Mouse (Mus musculus): ENCODE data around the gene Mcm5. TPM values are rescaled to one million over a fixed set of nuclear protein-coding genes. Genes with fewer than 3 reads are reported as not detected.

The Mcm5 gene
- polyA plus RNA-seq, 1 experiment = 7.7 TPM

GRCm38 (mm10) chr8:75127406-75127805, 18.0 kb downstream of the Mcm5 start:
- Histone ChIP-seq H3K4me1 (ENCODE audit: control insufficient read depth, insufficient read depth, low read length) (no peaks in the 10 kb centered on the region), H3K4me3 (ENCODE audit: insufficient read depth, low read length) (no peak overlapping the region), H3K27ac (ENCODE audit: insufficient read depth, low read length) (no peak overlapping the region)
- TF ChIP-seq CTCF (IDR thresholded peaks at IDR 0.05; ENCODE audit: extremely low read depth, insufficient read depth, low read length) (no peak), POLR2A (IDR thresholded peaks at IDR 0.05; ENCODE audit: extremely low read depth, insufficient read depth, low read length) (no peak)

GRCm38 (mm10) chr8:75132485-75132884, 23.1 kb downstream of the Mcm5 start:
- Histone ChIP-seq H3K27ac (ENCODE audit: insufficient read depth, low read length) (no peak overlapping the region), H3K4me3 (ENCODE audit: insufficient read depth, low read length) (no peak overlapping the region), H3K4me1 (ENCODE audit: control insufficient read depth, insufficient read depth, low read length) (peaks cover 15% of the 10 kb centered on the region)
- peak; percentile 92 for TF ChIP-seq CTCF (IDR thresholded peaks at IDR 0.05; ENCODE audit: extremely low read depth, insufficient read depth, low read length)
- TF ChIP-seq POLR2A (IDR thresholded peaks at IDR 0.05; ENCODE audit: extremely low read depth, insufficient read depth, low read length) = no peak

- Histone ChIP-seq H3K4me1 (ENCODE audit: control insufficient read depth, insufficient read depth, low read length) (peaks cover 18% of the 10 kb centered on the region), H3K4me3 (ENCODE audit: insufficient read depth, low read length) (no peak overlapping the region), H3K27ac (ENCODE audit: insufficient read depth, low read length) (no peak overlapping the region)
- TF ChIP-seq POLR2A (IDR thresholded peaks at IDR 0.05; ENCODE audit: extremely low read depth, insufficient read depth, low read length) (no peak), CTCF (IDR thresholded peaks at IDR 0.05; ENCODE audit: extremely low read depth, insufficient read depth, low read length) (no peak)
Observed at GRCm38 (mm10) chr8:75133399-75133798, 24.0 kb downstream of the Mcm5 start.

- no peak for TF ChIP-seq CTCF (IDR thresholded peaks at IDR 0.05; ENCODE audit: extremely low read depth, insufficient read depth, low read length)
- no peak for TF ChIP-seq POLR2A (IDR thresholded peaks at IDR 0.05; ENCODE audit: extremely low read depth, insufficient read depth, low read length)
- peaks cover 18% of the 10 kb centered on the region for H3K4me1 ChIP-seq (ENCODE audit: control insufficient read depth, insufficient read depth, low read length)
- no peak overlapping the region for H3K4me3 ChIP-seq (ENCODE audit: insufficient read depth, low read length)
- no peak overlapping the region for H3K27ac ChIP-seq (ENCODE audit: insufficient read depth, low read length)
Observed at GRCm38 (mm10) chr8:75134603-75135391, 25.4 kb downstream of the Mcm5 start.

GRCm38 (mm10) chr8:75135756-75136155, 26.4 kb downstream of the Mcm5 start:
- Histone ChIP-seq H3K27ac (ENCODE audit: insufficient read depth, low read length) (0 out of 2 replicates have a peak overlapping the region, but pooled peaks have one; percentile 7), H3K4me1 (ENCODE audit: control insufficient read depth, insufficient read depth, low read length) (peaks cover 18% of the 10 kb centered on the region), H3K4me3 (ENCODE audit: insufficient read depth, low read length) (no peak overlapping the region)
- TF ChIP-seq POLR2A (IDR thresholded peaks at IDR 0.05; ENCODE audit: extremely low read depth, insufficient read depth, low read length) = no peak
- TF ChIP-seq CTCF (IDR thresholded peaks at IDR 0.05; ENCODE audit: extremely low read depth, insufficient read depth, low read length) = no peak

DNA sequence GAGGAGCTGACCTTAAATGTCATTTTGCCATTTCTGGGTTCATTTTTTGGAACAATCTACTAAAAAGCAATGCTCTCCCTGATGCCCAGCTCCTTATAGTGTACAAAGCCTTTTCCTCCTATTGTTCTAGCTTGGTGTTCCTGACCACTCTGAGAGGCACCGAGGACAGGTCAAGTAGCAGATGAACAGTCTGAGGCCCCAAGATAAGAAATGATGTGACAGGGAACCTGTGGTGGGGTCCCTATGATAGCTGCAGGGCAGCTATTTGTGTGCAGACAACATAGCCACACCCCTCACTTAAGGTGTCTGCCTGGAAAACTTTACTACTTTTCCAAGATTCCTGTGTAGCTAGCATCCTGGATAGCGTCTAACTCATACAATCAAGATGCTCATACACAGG, 26.9 kb downstream of the Mcm5 start:
- 0 out of 2 replicates have a peak overlapping the region, but pooled peaks have one; percentile 7 for H3K27ac ChIP-seq (ENCODE audit: insufficient read depth, low read length)

GRCm38 (mm10) chr8:75137536-75137935, 28.2 kb downstream of the Mcm5 start:
- H3K4me1 ChIP-seq (ENCODE audit: control insufficient read depth, insufficient read depth, low read length) = peaks cover 18% of the 10 kb centered on the region
- TF ChIP-seq POLR2A (IDR thresholded peaks at IDR 0.05; ENCODE audit: extremely low read depth, insufficient read depth, low read length) = no peak
- TF ChIP-seq CTCF (IDR thresholded peaks at IDR 0.05; ENCODE audit: extremely low read depth, insufficient read depth, low read length) = no peak
- no peak overlapping the region for H3K4me3 ChIP-seq (ENCODE audit: insufficient read depth, low read length)
- no peak overlapping the region for H3K27ac ChIP-seq (ENCODE audit: insufficient read depth, low read length)

More for the DNA sequence above, 26.9 kb downstream of the Mcm5 start:
- Histone ChIP-seq H3K4me1 (ENCODE audit: control insufficient read depth, insufficient read depth, low read length) (peaks cover 18% of the 10 kb centered on the region), H3K4me3 (ENCODE audit: insufficient read depth, low read length) (no peak overlapping the region)
- TF ChIP-seq POLR2A (IDR thresholded peaks at IDR 0.05; ENCODE audit: extremely low read depth, insufficient read depth, low read length) = no peak

- H3K27ac ChIP-seq (ENCODE audit: insufficient read depth, low read length) = no peak overlapping the region
- TF ChIP-seq POLR2A (IDR thresholded peaks at IDR 0.05; ENCODE audit: extremely low read depth, insufficient read depth, low read length) (no peak), CTCF (IDR thresholded peaks at IDR 0.05; ENCODE audit: extremely low read depth, insufficient read depth, low read length) (no peak)
- no peak overlapping the region for H3K4me3 ChIP-seq (ENCODE audit: insufficient read depth, low read length)
- no peaks in the 10 kb centered on the region for H3K4me1 ChIP-seq (ENCODE audit: control insufficient read depth, insufficient read depth, low read length)
Observed at GRCm38 (mm10) chr8:75150911-75151610, 41.7 kb downstream of the Mcm5 start.

- H3K27ac ChIP-seq (ENCODE audit: insufficient read depth, low read length) = no peak overlapping the region
- no peaks in the 10 kb centered on the region for H3K4me1 ChIP-seq (ENCODE audit: control insufficient read depth, insufficient read depth, low read length)
- H3K4me3 ChIP-seq (ENCODE audit: insufficient read depth, low read length) = no peak overlapping the region
- TF ChIP-seq POLR2A (IDR thresholded peaks at IDR 0.05; ENCODE audit: extremely low read depth, insufficient read depth, low read length) (no peak), CTCF (IDR thresholded peaks at IDR 0.05; ENCODE audit: extremely low read depth, insufficient read depth, low read length) (no peak)
Observed at GRCm38 (mm10) chr8:75151743-75152142, 42.4 kb downstream of the Mcm5 start.
